Mouse (Mus musculus): ENCODE results near the gene Zfp385b. TPM values are rescaled to one million over a fixed set of nuclear protein-coding genes. Genes with fewer than 3 reads are reported as not detected.
A peak's percentile ranks its signal among the peaks of the same experiment; 100 is the strongest.
"Not testable (repeated sequence)": the region's sequence is repeated elsewhere in the genome, so short reads cannot be mapped to it uniquely, and the experiment has no call there.

The Zfp385b gene
- total and polyA plus RNA-seq, 3 experiments, result 1.3 to 1.6 TPM; not detected in 1

DNA sequence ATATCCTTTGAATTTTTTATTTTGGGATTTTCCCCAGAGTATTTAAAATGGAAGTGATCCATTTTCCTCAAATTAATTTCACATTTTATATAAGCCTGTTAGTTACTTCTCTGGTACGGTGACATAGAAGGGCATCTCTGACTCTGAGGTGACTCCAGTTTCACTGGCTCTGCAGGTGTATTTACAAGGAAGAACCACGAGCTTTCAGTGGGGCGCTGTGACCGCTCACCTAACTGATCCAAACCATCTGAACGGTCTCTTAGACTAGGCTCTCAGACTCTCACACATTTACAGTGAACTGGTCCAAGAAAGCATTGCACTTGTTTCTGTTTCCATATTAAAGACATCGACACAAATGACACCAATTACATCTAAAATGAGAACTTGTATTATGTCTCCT lies 361.0 kb downstream of the Zfp385b start:
- no peak for DNase-seq

DNA sequence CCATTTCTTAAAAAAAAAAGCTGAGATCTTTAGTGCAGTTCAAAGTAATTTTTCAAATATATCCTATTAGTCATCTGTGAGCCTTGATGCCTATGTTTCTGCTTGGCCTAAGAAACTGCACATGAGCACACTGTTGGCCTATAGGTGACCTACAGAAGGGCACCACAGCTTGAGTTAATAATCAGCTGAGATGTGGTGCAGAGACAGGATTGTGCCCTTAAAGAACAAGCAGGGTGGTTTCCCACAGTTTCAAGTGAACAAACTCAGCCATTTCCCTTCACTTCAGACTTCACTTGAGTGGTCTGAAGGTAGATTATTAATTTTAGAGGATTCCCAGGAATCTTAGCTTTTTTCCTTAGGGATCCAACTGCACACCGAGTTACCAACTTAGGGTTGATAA lies 362.3 kb downstream of the Zfp385b start:
- DNase-seq, result no peak

GRCm38 (mm10) chr2:77456602-77457001 lies 362.8 kb downstream of the Zfp385b start:
- DNase-seq, result peak; percentile 49

- DNase-seq, result peak; percentile 34
Observed at GRCm38 (mm10) chr2:77454341-77454937, 365.0 kb downstream of the Zfp385b start.

- DNase-seq, result peak; percentile 68
Observed at GRCm38 (mm10) chr2:77453786-77454185, 365.7 kb downstream of the Zfp385b start.

DNA sequence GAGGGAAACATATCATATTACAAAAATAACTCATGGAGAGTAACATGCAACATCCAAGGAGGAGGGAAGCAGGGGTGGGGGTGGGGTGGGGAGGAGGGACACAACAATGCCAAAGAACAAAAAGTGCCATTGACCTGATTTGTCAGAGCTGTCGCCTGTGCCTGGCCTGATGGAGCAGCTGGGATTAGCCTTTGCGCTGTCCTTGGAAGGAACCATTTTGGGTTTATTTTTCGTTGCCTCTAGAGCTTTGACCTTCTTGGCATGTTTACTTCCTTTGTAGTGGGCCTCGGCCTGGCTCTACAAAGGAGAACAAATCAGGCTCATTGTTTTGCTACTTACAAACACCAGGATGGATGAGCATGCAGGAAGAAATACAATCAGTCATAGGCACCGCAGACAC lies 369.4 kb downstream of the Zfp385b start:
- not testable (repeated sequence) for DNase-seq

- DNase-seq, result no peak
Observed at GRCm38 (mm10) chr2:77448951-77449480, 370.4 kb downstream of the Zfp385b start.

DNA sequence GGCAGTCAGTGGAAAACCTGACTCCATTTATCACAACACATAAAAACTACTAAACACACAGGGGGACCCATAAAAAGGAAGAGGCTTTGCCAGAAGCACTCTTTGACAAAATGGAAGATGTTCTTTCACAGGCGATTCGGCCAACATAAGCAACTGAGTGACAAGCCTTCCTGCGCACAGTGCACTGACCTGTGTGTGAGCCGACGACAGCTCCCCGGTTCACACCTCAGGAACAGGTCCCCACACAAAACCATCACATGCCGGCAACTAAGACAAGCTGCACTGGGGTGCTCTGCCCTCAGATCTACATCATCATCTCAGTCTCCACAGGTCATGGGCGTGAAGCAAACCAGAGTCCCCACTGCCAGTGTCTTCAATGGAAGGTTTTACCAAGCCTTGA lies 375.2 kb downstream of the Zfp385b start:
- no peak for DNase-seq

DNA sequence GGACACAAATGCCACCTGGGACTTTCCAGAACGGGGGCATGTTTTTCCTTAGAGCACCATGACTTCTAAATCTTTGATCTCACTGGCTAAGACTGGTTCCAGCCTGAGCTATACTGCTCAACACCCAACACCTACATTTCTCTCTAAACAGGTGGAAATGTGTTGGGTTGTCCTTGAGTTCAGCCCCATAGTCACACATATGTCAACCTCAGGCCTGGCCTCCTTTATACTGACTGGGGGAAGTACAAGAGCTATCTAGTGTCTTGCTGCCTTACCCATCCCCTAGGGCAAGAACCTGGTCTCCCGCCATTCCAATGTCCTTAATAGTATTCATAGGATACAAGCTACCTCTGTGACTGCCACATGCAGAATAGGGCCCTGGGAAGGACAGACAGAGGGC lies 378.8 kb downstream of the Zfp385b start:
- no peak for DNase-seq

- no peak for DNase-seq
Observed at GRCm38 (mm10) chr2:77436241-77436759, 383.1 kb downstream of the Zfp385b start.

- no peak for DNase-seq
Observed at GRCm38 (mm10) chr2:77419476-77419875, 400.0 kb downstream of the Zfp385b start.

DNA sequence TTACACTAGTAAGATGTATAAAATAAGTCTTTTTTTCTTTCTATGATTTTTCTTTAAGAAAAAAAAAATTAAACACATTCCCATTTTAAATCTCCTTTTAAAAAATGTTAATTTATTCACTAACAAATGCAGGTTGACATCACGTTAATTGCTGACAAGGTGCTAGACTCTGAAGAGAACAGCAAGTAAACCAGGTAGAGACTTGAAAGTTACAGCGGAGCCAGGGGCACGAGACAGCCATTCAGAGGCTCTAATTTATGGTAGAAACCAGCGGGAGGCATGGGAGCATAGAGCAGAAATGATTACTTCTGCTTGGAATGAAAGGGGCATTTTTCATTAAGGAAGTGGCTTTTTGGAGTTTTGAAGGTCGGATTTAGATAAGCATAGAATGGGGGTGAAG lies 401.4 kb downstream of the Zfp385b start:
- no peak for DNase-seq

DNA sequence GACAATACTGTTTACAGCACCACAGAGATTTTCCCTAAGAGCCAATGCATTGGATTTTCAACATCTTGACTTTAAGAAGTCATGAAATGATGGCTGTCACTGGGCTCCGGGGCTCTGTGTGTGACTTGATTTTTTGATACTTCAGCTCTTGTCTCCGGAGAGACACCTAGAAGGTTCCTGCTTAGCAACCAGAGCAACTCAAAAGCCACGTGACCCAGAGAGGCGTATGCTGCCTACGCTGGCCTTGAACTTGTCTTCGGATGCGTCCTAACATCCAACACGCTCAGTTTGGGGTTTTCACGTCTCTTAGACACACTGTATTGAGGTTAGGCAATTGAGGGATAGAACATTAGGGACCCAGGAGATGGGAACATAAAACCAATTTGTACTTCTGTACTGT lies 407.3 kb downstream of the Zfp385b start:
- DNase-seq, result no peak

GRCm38 (mm10) chr2:77411612-77412011 lies 407.8 kb downstream of the Zfp385b start:
- DNase-seq, result no peak

GRCm38 (mm10) chr2:77409521-77410135 lies 409.8 kb downstream of the Zfp385b start:
- no peak for DNase-seq

- DNase-seq, result no peak
Observed at GRCm38 (mm10) chr2:77408972-77409371, 410.5 kb downstream of the Zfp385b start.

- no peak for DNase-seq
Observed at GRCm38 (mm10) chr2:77402329-77402728, 417.1 kb downstream of the Zfp385b start.

- no peak for DNase-seq
Observed at GRCm38 (mm10) chr2:77401438-77402235, 417.8 kb downstream of the Zfp385b start.

DNA sequence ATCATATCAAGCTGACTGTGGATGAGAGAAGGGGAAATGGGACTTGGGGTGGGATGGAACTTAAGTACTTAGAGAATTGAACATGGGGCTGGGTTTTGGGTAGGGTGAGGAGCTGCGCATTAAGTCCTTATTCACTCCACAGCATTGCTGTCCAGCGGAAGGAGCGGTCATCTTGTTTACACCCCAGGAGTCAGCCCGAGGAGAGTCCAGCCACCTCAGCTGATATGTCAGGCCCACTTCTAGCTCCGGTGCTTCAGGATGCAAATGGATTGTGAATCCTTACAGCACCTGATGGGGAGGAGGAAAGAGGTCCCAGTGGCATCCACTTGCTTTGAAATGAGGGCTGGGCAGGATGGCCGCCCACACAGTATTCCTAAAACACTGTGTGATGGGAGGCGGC lies 425.6 kb downstream of the Zfp385b start:
- DNase-seq, result no peak

DNA sequence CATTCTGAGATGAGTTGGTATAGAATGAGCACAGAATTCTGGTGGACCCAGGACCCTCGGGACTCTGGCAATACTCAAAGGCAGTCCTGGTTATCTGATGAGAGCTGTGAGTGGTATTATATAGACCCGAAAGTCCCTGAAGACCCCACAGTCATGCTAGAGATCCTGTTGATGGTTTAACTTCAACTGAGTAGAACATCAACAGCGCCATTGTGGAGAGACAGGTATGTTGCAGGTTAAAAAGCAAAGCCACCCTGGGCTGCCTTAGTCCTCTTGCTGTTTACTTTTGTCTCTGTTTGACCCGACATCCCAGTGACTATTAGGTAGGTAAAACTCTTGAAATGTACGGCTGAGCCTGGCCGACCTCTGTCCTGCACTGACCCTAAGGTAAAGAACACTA lies 431.3 kb downstream of the Zfp385b start:
- no peak for DNase-seq

DNA sequence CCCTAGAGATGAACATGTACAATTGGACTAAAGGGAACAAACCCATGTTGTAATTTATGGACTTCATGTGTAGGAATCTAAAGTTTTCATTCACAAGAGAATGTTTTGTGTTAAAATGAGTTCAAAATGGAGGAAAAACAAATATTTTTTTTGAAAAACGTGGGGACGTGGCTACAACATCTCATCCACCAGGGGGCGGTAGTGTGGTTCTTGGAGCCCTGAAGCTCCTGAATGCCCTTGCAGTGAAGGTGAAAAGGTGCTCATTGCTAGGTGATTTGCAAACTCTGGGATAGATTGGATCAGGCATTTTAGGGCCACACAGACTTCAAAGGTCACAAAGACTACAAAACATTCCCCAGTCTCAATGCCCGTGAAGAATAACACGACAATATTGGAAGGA lies 432.9 kb downstream of the Zfp385b start:
- DNase-seq, result peak; percentile 37

GRCm38 (mm10) chr2:77382766-77383165 lies 436.7 kb downstream of the Zfp385b start:
- DNase-seq, result peak; percentile 6

DNA sequence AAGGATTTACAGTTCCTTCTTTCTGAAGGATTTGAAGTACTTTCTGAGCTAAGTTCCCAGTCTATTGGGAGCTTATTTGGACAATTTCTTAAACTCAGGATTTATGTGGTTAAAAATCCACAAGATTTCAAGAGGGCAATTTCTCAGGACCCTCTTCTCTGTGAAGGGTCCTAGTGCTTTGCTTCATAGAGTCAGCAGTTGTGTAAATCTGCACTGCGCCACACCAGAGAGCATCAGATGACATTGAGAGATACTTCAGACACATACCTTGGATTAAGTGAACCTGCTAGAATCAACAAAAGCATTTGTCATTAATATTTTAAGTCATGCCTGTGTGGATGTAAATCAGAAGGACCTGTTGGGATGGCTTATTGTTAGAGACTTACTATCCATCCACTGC lies 439.5 kb downstream of the Zfp385b start:
- DNase-seq, result no peak

All from adrenal gland, adult 2 months (tissue).